Mouse (Mus musculus) kidney, adult 2 months (tissue): ENCODE measurements around the gene Spns2.

Source experiments
- CTCF ChIP-seq: fragments of 200-500 bp; conservative IDR thresholded peaks from 2 replicates; pipeline ENCODE4 v1.5.1; 2011; ENCODE audit warnings: low read depth, mild to moderate bottlenecking, control low read depth, low read length, moderate library complexity, mixed read lengths; ENCODE audit not compliant: insufficient read depth, insufficient read length
- POLR2A ChIP-seq: fragments of 200-500 bp; IDR thresholded peaks from one replicate; pipeline ENCODE4 v1.6.1; 2011; ENCODE audit warnings: low read depth, low read length, control low read depth

GRCm38 (mm10) chr11:72518449-72518848 is 28.7 kb upstream of the Spns2 start:
- TF ChIP-seq CTCF (no peak), POLR2A (no peak)
